Mouse (Mus musculus) midbrain, embryonic 15.5 days (tissue): ENCODE data around the gene Selenov. TPM values are rescaled to one million over a fixed set of nuclear protein-coding genes. Genes with fewer than 3 reads are reported as not detected.

ENCODE experiments used
- ATAC-seq: fragments of 200-750 bp; cut with Nextera tagmentation; replicated peaks from 2 replicates; pipeline ENCODE4 v1.8.0; 2017; ENCODE audit warnings: moderate TSS enrichment
- H3K27ac ChIP-seq: fragments of 300-500 bp; sonication (generic); 2 replicates; pipeline ENCODE4 v1.5.1; 2015; ENCODE audit warnings: mild to moderate bottlenecking, inconsistent platforms
- H3K27me3 ChIP-seq: fragments of 300-500 bp; sonication (generic); replicated peaks from 2 replicates; pipeline ENCODE4 v1.6.1; 2015; ENCODE audit warnings: inconsistent platforms
- H3K36me3 ChIP-seq: fragments of 300-500 bp; sonication (generic); replicated peaks from 2 replicates; pipeline ENCODE4 v1.6.1; 2015; ENCODE audit warnings: inconsistent platforms
- H3K4me1 ChIP-seq: fragments of 300-500 bp; sonication (generic); 2 replicates; pipeline ENCODE4 v1.6.1; 2015; ENCODE audit warnings: inconsistent platforms
- H3K4me2 ChIP-seq: fragments of 300-500 bp; sonication (generic); 2 replicates; pipeline ENCODE4 v1.6.1; 2015; ENCODE audit warnings: inconsistent platforms, mild to moderate bottlenecking, moderate library complexity
- H3K4me3 ChIP-seq: fragments of 300-500 bp; sonication (generic); 2 replicates; pipeline ENCODE4 v1.5.1; 2015; ENCODE audit warnings: mild to moderate bottlenecking, inconsistent platforms
- H3K9ac ChIP-seq: fragments of 300-500 bp; sonication (generic); 2 replicates; pipeline ENCODE4 v1.6.1; 2015; ENCODE audit warnings: mild to moderate bottlenecking, inconsistent platforms
- H3K9me3 ChIP-seq: fragments of 300-500 bp; sonication (generic); 2 replicates; pipeline ENCODE4 v1.6.1; 2016; ENCODE audit warnings: inconsistent platforms
- WGBS: fragments of 180-500 bp; shearing (Covaris S2); methylation state at CpG from one replicate; pipeline ENCODE4 v1.1.7; 2015; ENCODE audit warnings: mixed read lengths; 5-methylcytosine and 5-hydroxymethylcytosine counted together
- polyA plus RNA-seq: library from polyadenylated mRNA; unstranded; fragments of >200 nt; fragmentation: Nextera tagmentation; extraction: Ambion mirVana; gene quantifications from 2 replicates; pipeline ENCODE4 v1.2.1, GENCODE M21; 2015

Gene Selenov
- polyA plus RNA-seq, 1 experiment from 2014 or later, result 0.92 TPM

- Histone ChIP-seq H3K9ac (peak within 1 kb of the TSS; percentile 78), H3K4me2 (peak within 1 kb of the TSS; percentile 80), H3K27ac (peak within 1 kb of the TSS; percentile 86), H3K4me1 (peaks cover 16% of the 10 kb centered on the region), H3K27me3 (no peaks in the 10 kb centered on the region), H3K4me3 (peak within 1 kb of the TSS; percentile 62), H3K36me3 (peaks cover 5% of the 10 kb centered on the region; the same call in 1 of the 2 replicates), H3K9me3 (no peaks in the 10 kb centered on the region)
- 2% methylated on average over 67 of the region's 68 CpGs for WGBS
- ATAC-seq, result peak; percentile 78
These were observed 13.2 kb downstream of the Selenov start, which contains the start of gene Eid2b for GRCm38 (mm10) chr7:28277615-28278278. Gene Eid2b (plus strand): TSS chr7:28277739.

GRCm38 (mm10) chr7:28277237-28277614 lies 13.8 kb downstream of the Selenov start:
- peak; percentile 51; the same call in 1 of the 2 replicates for ATAC-seq
- Histone ChIP-seq H3K4me2 (no peak overlapping the region), H3K27me3 (no peaks in the 10 kb centered on the region), H3K36me3 (peaks cover 8% of the 10 kb centered on the region; the same call in 1 of the 2 replicates), H3K9ac (no peak overlapping the region), H3K27ac (no peak overlapping the region), H3K9me3 (no peaks in the 10 kb centered on the region), H3K4me3 (0 out of 2 replicates have a peak overlapping the region, but pooled peaks have one; percentile 62), H3K4me1 (peaks cover 16% of the 10 kb centered on the region)
- WGBS, result 60% methylated on average over 8 of the region's 8 CpGs

GRCm38 (mm10) chr7:28271761-28272160 lies 19.2 kb downstream of the Selenov start:
- no peak overlapping the region for H3K4me3 ChIP-seq
- H3K4me2 ChIP-seq, result no peak overlapping the region
- H3K9ac ChIP-seq, result no peak overlapping the region
- WGBS, result 71% methylated on average over 3 of the region's 3 CpGs
- no peak overlapping the region for H3K27ac ChIP-seq
- H3K36me3 ChIP-seq, result peaks cover 8% of the 10 kb centered on the region; the same call in 1 of the 2 replicates
- ATAC-seq, result no peak
- H3K27me3 ChIP-seq, result no peaks in the 10 kb centered on the region
- no peaks in the 10 kb centered on the region for H3K9me3 ChIP-seq
- peaks cover 19% of the 10 kb centered on the region for H3K4me1 ChIP-seq

GRCm38 (mm10) chr7:28269355-28269754 lies 21.6 kb downstream of the Selenov start:
- peaks cover 4% of the 10 kb centered on the region; the same call in 1 of the 2 replicates for H3K27me3 ChIP-seq
- peak overlapping the region; percentile 74 for H3K4me2 ChIP-seq
- H3K9me3 ChIP-seq, result no peaks in the 10 kb centered on the region
- peaks cover 19% of the 10 kb centered on the region for H3K4me1 ChIP-seq
- no peak overlapping the region for H3K9ac ChIP-seq
- 94% methylated on average over 12 of the region's 12 CpGs for WGBS
- H3K27ac ChIP-seq, result no peak overlapping the region
- peaks cover 8% of the 10 kb centered on the region; the same call in 1 of the 2 replicates for H3K36me3 ChIP-seq
- peak overlapping the region; percentile 58; the same call in 1 of the 2 replicates for H3K4me3 ChIP-seq
- ATAC-seq, result no peak

GRCm38 (mm10) chr7:28268576-28268975 lies 22.4 kb downstream of the Selenov start:
- H3K9ac ChIP-seq, result peak overlapping the region; percentile 84
- WGBS, result 30% methylated on average over 16 of the region's 16 CpGs
- peak overlapping the region; percentile 93 for H3K27ac ChIP-seq
- H3K4me3 ChIP-seq, result peak overlapping the region; percentile 58
- peaks cover 19% of the 10 kb centered on the region for H3K4me1 ChIP-seq
- H3K4me2 ChIP-seq, result peak overlapping the region; percentile 74
- peaks cover 7% of the 10 kb centered on the region; the same call in 1 of the 2 replicates for H3K27me3 ChIP-seq
- no peak for ATAC-seq
- H3K9me3 ChIP-seq, result no peaks in the 10 kb centered on the region
- H3K36me3 ChIP-seq, result peaks cover 8% of the 10 kb centered on the region; the same call in 1 of the 2 replicates

GRCm38 (mm10) chr7:28268042-28268531 lies 22.9 kb downstream of the Selenov start:
- Histone ChIP-seq H3K9me3 (no peaks in the 10 kb centered on the region), H3K27ac (peak overlapping the region; percentile 93), H3K4me2 (peak overlapping the region; percentile 74), H3K27me3 (peaks cover 7% of the 10 kb centered on the region; the same call in 1 of the 2 replicates), H3K4me1 (peaks cover 19% of the 10 kb centered on the region), H3K36me3 (peaks cover 6% of the 10 kb centered on the region; the same call in 1 of the 2 replicates), H3K4me3 (peak overlapping the region; percentile 58), H3K9ac (peak overlapping the region; percentile 84)
- WGBS, result under 1% methylated on average over 46 of the region's 62 CpGs
- ATAC-seq, result peak; percentile 87

- Histone ChIP-seq H3K9me3 (no peaks in the 10 kb centered on the region), H3K27me3 (peaks cover 7% of the 10 kb centered on the region; the same call in 1 of the 2 replicates), H3K4me3 (peak within 1 kb of the TSS; percentile 58), H3K27ac (peak within 1 kb of the TSS; percentile 93), H3K36me3 (no peaks in the 10 kb centered on the region; the same call in 1 of the 2 replicates), H3K4me2 (peak within 1 kb of the TSS; percentile 74), H3K9ac (peak within 1 kb of the TSS; percentile 84), H3K4me1 (peaks cover 19% of the 10 kb centered on the region)
- WGBS, result 7% methylated on average over 57 of the region's 57 CpGs
- peak; percentile 93 for ATAC-seq
These were observed 23.6 kb downstream of the Selenov start, which contains the start of gene Eid2 for GRCm38 (mm10) chr7:28267129-28268041. Gene Eid2 (plus strand): TSS chr7:28267881.

GRCm38 (mm10) chr7:28265391-28265790 lies 25.6 kb downstream of the Selenov start:
- Histone ChIP-seq H3K4me2 (no peak overlapping the region), H3K27ac (no peak overlapping the region), H3K9ac (no peak overlapping the region), H3K27me3 (peaks cover 7% of the 10 kb centered on the region; the same call in 1 of the 2 replicates), H3K4me1 (peaks cover 17% of the 10 kb centered on the region), H3K36me3 (no peaks in the 10 kb centered on the region), H3K4me3 (no peak overlapping the region), H3K9me3 (no peaks in the 10 kb centered on the region)
- ATAC-seq, result no peak
- WGBS, result 91% methylated on average over 13 of the region's 13 CpGs

GRCm38 (mm10) chr7:28263786-28264185 lies 27.2 kb downstream of the Selenov start:
- ATAC-seq, result no peak
- H3K9me3 ChIP-seq, result no peaks in the 10 kb centered on the region
- WGBS, result 8% methylated on average over 15 of the region's 15 CpGs

GRCm38 (mm10) chr7:28262861-28263260 lies 28.1 kb downstream of the Selenov start:
- 47% methylated on average over 5 of the region's 5 CpGs for WGBS
- Histone ChIP-seq H3K4me3 (no peak overlapping the region), H3K36me3 (no peaks in the 10 kb centered on the region), H3K9me3 (no peaks in the 10 kb centered on the region), H3K27me3 (peaks cover 7% of the 10 kb centered on the region; the same call in 1 of the 2 replicates), H3K4me2 (no peak overlapping the region), H3K4me1 (no peaks in the 10 kb centered on the region), H3K9ac (no peak overlapping the region), H3K27ac (no peak overlapping the region)
- no peak for ATAC-seq

More at GRCm38 (mm10) chr7:28263786-28264185, 27.2 kb downstream of the Selenov start:
- Histone ChIP-seq H3K4me1 (peaks cover 5% of the 10 kb centered on the region), H3K9ac (no peak overlapping the region), H3K4me3 (no peak overlapping the region), H3K27ac (no peak overlapping the region), H3K36me3 (no peaks in the 10 kb centered on the region), H3K27me3 (peaks cover 7% of the 10 kb centered on the region; the same call in 1 of the 2 replicates), H3K4me2 (no peak overlapping the region)

GRCm38 (mm10) chr7:28255476-28255875 lies 35.5 kb downstream of the Selenov start:
- WGBS, result 86% methylated on average over 6 of the region's 6 CpGs
- H3K27ac ChIP-seq, result no peak overlapping the region
- H3K4me2 ChIP-seq, result no peak overlapping the region
- no peaks in the 10 kb centered on the region for H3K9me3 ChIP-seq
- no peaks in the 10 kb centered on the region for H3K4me1 ChIP-seq
- no peaks in the 10 kb centered on the region for H3K27me3 ChIP-seq
- no peak overlapping the region for H3K9ac ChIP-seq
- no peaks in the 10 kb centered on the region for H3K36me3 ChIP-seq
- ATAC-seq, result no peak
- no peak overlapping the region for H3K4me3 ChIP-seq
